Mouse (Mus musculus): ENCODE measurements around the gene Fam163b. TPM values are rescaled to one million over a fixed set of nuclear protein-coding genes. Genes with fewer than 3 reads are reported as not detected.

Fam163b gene
- total and polyA plus RNA-seq, 3 experiments: 0.44 to 1.4 (median 0.77) TPM

GRCm38 (mm10) chr2:27084963-27085362 is 57.3 kb downstream of the Fam163b start:
- peaks cover 27% of the 10 kb centered on the region for H3K4me1 ChIP-seq (ENCODE audit: control insufficient read depth, insufficient read depth, low read length)
- intact Hi-C loops (cut with DNase I): no loop called here
- WGBS: 53% methylated on average over 8 of the region's 8 CpGs
- no peak overlapping the region for H3K9ac ChIP-seq (ENCODE audit: low read depth, low read length)
- H3K27ac ChIP-seq: no peak overlapping the region
- DNase-seq: no peak
- H3K4me3 ChIP-seq: no peak overlapping the region
- no peaks in the 10 kb centered on the region for H3K79me2 ChIP-seq (replicated peaks; ENCODE audit: control insufficient read depth, insufficient read depth, low read length)
- TF ChIP-seq CTCF (IDR thresholded peaks at IDR 0.05) (no peak), POLR2A (IDR thresholded peaks at IDR 0.05; ENCODE audit: insufficient read depth, low read depth, low read length) (no peak), EP300 (IDR thresholded peaks at IDR 0.05; ENCODE audit: insufficient read depth, low read depth, low read length) (no peak)
- no peaks in the 10 kb centered on the region for H3K27me3 ChIP-seq (ENCODE audit: control insufficient read depth, insufficient read depth, low read length)
- H3K36me3 ChIP-seq (ENCODE audit: control insufficient read depth, insufficient read depth, low read length): no peaks in the 10 kb centered on the region

GRCm38 (mm10) chr2:27083761-27084475 is 58.4 kb downstream of the Fam163b start:
- intact Hi-C loops (cut with DNase I): no loop called here
- H3K36me3 ChIP-seq (ENCODE audit: control insufficient read depth, insufficient read depth, low read length): no peaks in the 10 kb centered on the region

GRCm38 (mm10) chr2:27079649-27080048 is 62.6 kb downstream of the Fam163b start:
- peaks cover 31% of the 10 kb centered on the region for H3K4me1 ChIP-seq (ENCODE audit: control insufficient read depth, insufficient read depth, low read length)
- H3K27me3 ChIP-seq (ENCODE audit: control insufficient read depth, insufficient read depth, low read length): no peaks in the 10 kb centered on the region
- intact Hi-C loops (cut with DNase I): loop anchor here (2.0 kb wide), 1 partner anchor 39 kb away; no protein-coding TSS in a partner anchor
- peak; percentile 32 to 41 for DNase-seq
- H3K9ac ChIP-seq (ENCODE audit: low read depth, low read length): peak overlapping the region; percentile 5; the same call in 1 of the 2 replicates
- peak overlapping the region; percentile 30 for H3K4me3 ChIP-seq
- H3K27ac ChIP-seq: peak overlapping the region; percentile 41
- no peak for TF ChIP-seq CTCF (IDR thresholded peaks at IDR 0.05)
- TF ChIP-seq EP300 (IDR thresholded peaks at IDR 0.05; ENCODE audit: insufficient read depth, low read depth, low read length): no peak
- no peak for TF ChIP-seq POLR2A (IDR thresholded peaks at IDR 0.05; ENCODE audit: insufficient read depth, low read depth, low read length)
- 67% methylated on average over 2 of the region's 2 CpGs for WGBS
- H3K79me2 ChIP-seq (replicated peaks; ENCODE audit: control insufficient read depth, insufficient read depth, low read length): no peaks in the 10 kb centered on the region
- no peaks in the 10 kb centered on the region for H3K36me3 ChIP-seq (ENCODE audit: control insufficient read depth, insufficient read depth, low read length)

More at GRCm38 (mm10) chr2:27083761-27084475, 58.4 kb downstream of the Fam163b start:
- WGBS: 44% methylated on average over 12 of the region's 12 CpGs
- DNase-seq: peak; percentile 35 to 47
- Histone ChIP-seq H3K9ac (ENCODE audit: low read depth, low read length) (no peak overlapping the region), H3K79me2 (replicated peaks; ENCODE audit: control insufficient read depth, insufficient read depth, low read length) (no peaks in the 10 kb centered on the region), H3K27me3 (ENCODE audit: control insufficient read depth, insufficient read depth, low read length) (no peaks in the 10 kb centered on the region), H3K4me3 (no peak overlapping the region), H3K4me1 (ENCODE audit: control insufficient read depth, insufficient read depth, low read length) (peaks cover 32% of the 10 kb centered on the region), H3K27ac (no peak overlapping the region)
- TF ChIP-seq POLR2A (IDR thresholded peaks at IDR 0.05; ENCODE audit: insufficient read depth, low read depth, low read length): no peak

- H3K27me3 ChIP-seq (ENCODE audit: control insufficient read depth, insufficient read depth, low read length): no peaks in the 10 kb centered on the region
- peaks cover 30% of the 10 kb centered on the region for H3K4me1 ChIP-seq (ENCODE audit: control insufficient read depth, insufficient read depth, low read length)
- no peaks in the 10 kb centered on the region for H3K36me3 ChIP-seq (ENCODE audit: control insufficient read depth, insufficient read depth, low read length)
- intact Hi-C loops (cut with DNase I): loop anchor here (2.0 kb wide), 1 partner anchor 40 kb away; no protein-coding TSS in a partner anchor
- 0% methylated on average over 10 of the region's 10 CpGs for WGBS
- TF ChIP-seq EP300 (IDR thresholded peaks at IDR 0.05; ENCODE audit: insufficient read depth, low read depth, low read length): peak; percentile 44; the same call in 1 of the 2 replicates
- TF ChIP-seq POLR2A (IDR thresholded peaks at IDR 0.05; ENCODE audit: insufficient read depth, low read depth, low read length): peak; percentile 60; the same call in 1 of the 2 replicates
- peak; percentile 36; the same call in 1 of the 2 replicates for TF ChIP-seq CTCF (IDR thresholded peaks at IDR 0.05)
- H3K9ac ChIP-seq (ENCODE audit: low read depth, low read length): peak within 1 kb of the TSS; percentile 5; the same call in 1 of the 2 replicates
- H3K4me3 ChIP-seq: peak within 1 kb of the TSS; percentile 30
- H3K27ac ChIP-seq: peak within 1 kb of the TSS; percentile 41
- peak; percentile 89 to 91 for DNase-seq
- H3K79me2 ChIP-seq (replicated peaks; ENCODE audit: control insufficient read depth, insufficient read depth, low read length): no peaks in the 10 kb centered on the region
Observed at GRCm38 (mm10) chr2:27079152-27079584, 63.1 kb downstream of the Fam163b start, which contains the start of gene Adamtsl2. Adamtsl2 (plus strand) TSS chr2:27079379.

GRCm38 (mm10) chr2:27078312-27078711 is 64.0 kb downstream of the Fam163b start:
- Histone ChIP-seq H3K27me3 (ENCODE audit: control insufficient read depth, insufficient read depth, low read length) (no peaks in the 10 kb centered on the region), H3K27ac (0 out of 2 replicates have a peak overlapping the region, but pooled peaks have one; percentile 6), H3K36me3 (ENCODE audit: control insufficient read depth, insufficient read depth, low read length) (no peaks in the 10 kb centered on the region), H3K9ac (ENCODE audit: low read depth, low read length) (no peak overlapping the region), H3K4me1 (ENCODE audit: control insufficient read depth, insufficient read depth, low read length) (peaks cover 28% of the 10 kb centered on the region), H3K79me2 (replicated peaks; ENCODE audit: control insufficient read depth, insufficient read depth, low read length) (no peaks in the 10 kb centered on the region), H3K4me3 (no peak overlapping the region)
- peak in 1 of 2 experiments; percentile 22 for DNase-seq
- TF ChIP-seq CTCF (IDR thresholded peaks at IDR 0.05) (no peak), POLR2A (IDR thresholded peaks at IDR 0.05; ENCODE audit: insufficient read depth, low read depth, low read length) (no peak), EP300 (IDR thresholded peaks at IDR 0.05; ENCODE audit: insufficient read depth, low read depth, low read length) (no peak)
- intact Hi-C loops (cut with DNase I): loop anchor here (2.0 kb wide), 1 partner anchor 40 kb away; no protein-coding TSS in a partner anchor
- 22% methylated on average over 2 of the region's 2 CpGs for WGBS

Measured in heart, adult 2 months (tissue).